Mouse (Mus musculus) macrophage (primary cell): ENCODE data around the gene Capn3. TPM values are rescaled to one million over a fixed set of nuclear protein-coding genes. Genes with fewer than 3 reads are reported as not detected.

Source experiments
- H3K27ac ChIP-seq: fragments of 350-480 bp; formaldehyde crosslinking; 2 replicates; pipeline ENCODE4 v1.9.0; 2021
- H3K36me3 ChIP-seq: fragments of 350-480 bp; formaldehyde crosslinking; 2 replicates; pipeline ENCODE4 v1.9.0; 2021; ENCODE audit errors: inconsistent target
- H3K4me3 ChIP-seq: fragments of 350-480 bp; formaldehyde crosslinking; 2 replicates; pipeline ENCODE4 v1.9.0; 2021; ENCODE audit errors: inconsistent target
- H3K79me2 ChIP-seq: fragments of 350-480 bp; formaldehyde crosslinking; 2 replicates; pipeline ENCODE4 v1.9.0; 2021; ENCODE audit errors: inconsistent target
- WGBS: methylation state at CpG from one replicate; pipeline ENCODE4 v1.1.7; 2026; ENCODE audit warnings: inconsistent platforms; ENCODE audit not compliant: missing documents; 5-methylcytosine and 5-hydroxymethylcytosine counted together
- polyA plus RNA-seq: library from polyadenylated mRNA; stranded (reverse); fragments of 250-400 nt; gene quantifications from 3 replicates; pipeline ENCODE4 v1.2.4, GENCODE M21; 2018; ENCODE audit warnings: inconsistent platforms

The Capn3 gene
- polyA plus RNA-seq, 1 experiment from 2014 or later, result 0.42 TPM

DNA sequence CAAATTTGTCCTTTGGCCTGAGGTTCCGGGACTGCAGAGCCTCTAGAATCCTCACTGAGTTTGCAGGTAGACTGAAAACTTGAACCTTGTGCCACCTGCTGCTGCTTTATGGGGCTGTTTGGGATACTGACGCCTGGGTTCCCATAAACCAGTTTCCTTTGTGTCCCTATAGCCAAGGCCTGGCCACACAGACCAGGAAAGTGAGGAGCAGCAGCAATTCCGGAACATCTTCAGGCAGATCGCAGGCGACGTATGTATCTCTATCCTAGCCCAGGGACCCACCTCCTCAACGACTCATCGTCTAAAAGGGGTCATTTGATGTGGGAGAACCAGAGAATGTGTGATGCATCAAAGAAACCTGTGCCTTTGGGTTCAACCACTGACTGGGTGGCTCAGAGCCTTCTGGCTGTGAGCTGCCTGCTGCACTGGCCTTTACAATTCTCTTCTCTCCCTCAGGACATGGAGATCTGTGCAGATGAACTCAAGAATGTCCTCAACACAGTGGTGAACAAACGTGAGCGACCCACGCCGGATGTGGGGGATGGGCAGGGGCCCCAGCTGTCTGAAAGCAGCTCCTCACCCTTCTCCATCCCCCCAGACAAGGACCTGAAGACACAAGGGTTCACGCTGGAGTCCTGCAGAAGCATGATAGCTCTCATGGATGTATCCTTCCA is 46.2 kb downstream of the Capn3 start:
- Histone ChIP-seq H3K79me2 (no peaks in the 10 kb centered on the region), H3K4me3 (no peak overlapping the region), H3K27ac (no peak overlapping the region), H3K36me3 (peaks cover 7% of the 10 kb centered on the region; the same call in 1 of the 2 replicates)
- WGBS, result 81% methylated on average over 13 of the region's 13 CpGs

DNA sequence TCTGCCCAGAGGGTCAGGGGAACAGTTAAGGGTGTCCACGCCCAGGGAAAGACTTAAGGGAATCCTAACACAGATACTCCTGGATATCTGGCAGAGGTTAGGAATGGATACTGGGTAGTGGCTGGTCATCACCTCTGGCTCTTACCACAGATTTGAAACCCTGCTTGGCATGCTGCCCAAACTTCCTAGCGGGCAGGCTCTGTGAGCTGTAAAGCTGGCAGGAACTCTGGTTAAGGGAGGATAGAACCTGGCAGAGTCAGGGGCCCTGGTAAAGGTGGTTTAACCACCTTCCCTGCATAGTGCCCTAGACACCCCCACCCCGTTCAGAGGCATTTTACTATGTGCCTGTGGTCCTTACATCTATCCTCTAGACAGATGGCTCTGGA is 46.8 kb downstream of the Capn3 start:
- Histone ChIP-seq H3K36me3 (peaks cover 7% of the 10 kb centered on the region; the same call in 1 of the 2 replicates), H3K4me3 (no peak overlapping the region), H3K27ac (no peak overlapping the region), H3K79me2 (no peaks in the 10 kb centered on the region)
- WGBS, result 73% methylated on average over 3 of the region's 3 CpGs

GRCm38 (mm10) chr2:120503094-120503493 is 47.3 kb downstream of the Capn3 start:
- Histone ChIP-seq H3K27ac (no peak overlapping the region), H3K79me2 (no peaks in the 10 kb centered on the region), H3K4me3 (no peak overlapping the region), H3K36me3 (peaks cover 11% of the 10 kb centered on the region)
- 93% methylated on average over 6 of the region's 6 CpGs for whole genome bisulfite sequencing

DNA sequence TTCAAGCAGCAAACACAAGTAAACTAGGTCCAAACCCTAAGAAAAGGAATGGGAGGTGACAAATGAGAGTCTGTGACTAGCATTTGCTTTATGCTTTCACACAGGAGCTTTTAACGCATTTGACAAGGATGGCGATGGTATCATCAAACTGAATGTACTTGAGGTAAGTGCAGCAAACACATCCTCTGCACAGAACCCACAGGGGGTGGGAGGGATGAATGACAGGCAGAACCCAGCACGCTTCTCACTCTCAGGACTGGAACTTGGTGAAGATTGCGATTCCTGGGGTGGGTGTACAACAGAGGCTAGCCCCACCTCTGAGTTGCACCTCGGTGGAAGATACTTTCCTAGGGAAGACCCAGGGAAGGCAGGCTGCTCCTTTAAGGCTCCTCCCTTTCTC is 48.2 kb downstream of the Capn3 start:
- WGBS, result 83% methylated on average over 5 of the region's 5 CpGs

GRCm38 (mm10) chr2:120514181-120514580 is 58.4 kb downstream of the Capn3 start:
- Histone ChIP-seq H3K79me2 (no peaks in the 10 kb centered on the region), H3K36me3 (peaks cover 94% of the 10 kb centered on the region), H3K27ac (no peak overlapping the region), H3K4me3 (no peak overlapping the region)
- 99% methylated on average over 4 of the region's 4 CpGs for WGBS

More for the DNA sequence above, 48.2 kb downstream of the Capn3 start:
- Histone ChIP-seq H3K27ac (no peak overlapping the region), H3K4me3 (no peak overlapping the region), H3K36me3 (peaks cover 20% of the 10 kb centered on the region), H3K79me2 (no peaks in the 10 kb centered on the region)

- Histone ChIP-seq H3K36me3 (peaks cover 97% of the 10 kb centered on the region), H3K4me3 (no peak overlapping the region), H3K79me2 (no peaks in the 10 kb centered on the region), H3K27ac (no peak overlapping the region)
- 91% methylated on average over 5 of the region's 5 CpGs for WGBS
Observed at GRCm38 (mm10) chr2:120518547-120519210, 62.9 kb downstream of the Capn3 start.

GRCm38 (mm10) chr2:120526771-120527170 is 71.0 kb downstream of the Capn3 start:
- Histone ChIP-seq H3K4me3 (no peak overlapping the region), H3K27ac (no peak overlapping the region), H3K79me2 (no peaks in the 10 kb centered on the region; the same call in 1 of the 2 replicates), H3K36me3 (peaks cover 89% of the 10 kb centered on the region)
- WGBS, result 100% methylated on average over 5 of the region's 5 CpGs

- peaks cover 79% of the 10 kb centered on the region for H3K36me3 ChIP-seq
- H3K79me2 ChIP-seq, result no peaks in the 10 kb centered on the region; the same call in 1 of the 2 replicates
- H3K4me3 ChIP-seq, result no peak overlapping the region
- no peak overlapping the region for H3K27ac ChIP-seq
Observed at GRCm38 (mm10) chr2:120529531-120529930, 73.7 kb downstream of the Capn3 start.

DNA sequence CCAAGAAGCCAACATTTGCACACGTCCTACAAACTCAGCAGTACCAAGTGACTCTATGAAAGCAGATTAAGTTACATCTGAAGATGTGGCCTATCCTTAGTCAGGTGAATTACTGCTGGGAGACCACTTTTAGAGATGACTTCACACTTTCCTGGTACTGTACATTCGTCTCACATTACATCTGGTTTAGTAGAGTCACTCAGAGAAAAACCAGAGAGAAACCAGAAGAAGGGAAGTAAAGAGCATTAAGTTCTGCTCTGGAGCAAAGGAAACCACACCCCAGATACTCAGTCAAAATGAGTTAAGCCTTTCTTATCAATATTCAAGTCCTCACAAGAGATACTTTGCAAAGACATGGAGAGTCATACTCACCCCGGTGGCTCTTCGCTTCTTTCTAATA is 75.4 kb downstream of the Capn3 start:
- Histone ChIP-seq H3K27ac (no peak overlapping the region), H3K4me3 (no peak overlapping the region), H3K36me3 (peaks cover 78% of the 10 kb centered on the region), H3K79me2 (peaks cover 3% of the 10 kb centered on the region; the same call in 1 of the 2 replicates)
- 77% methylated on average over 4 of the region's 4 CpGs for WGBS

DNA sequence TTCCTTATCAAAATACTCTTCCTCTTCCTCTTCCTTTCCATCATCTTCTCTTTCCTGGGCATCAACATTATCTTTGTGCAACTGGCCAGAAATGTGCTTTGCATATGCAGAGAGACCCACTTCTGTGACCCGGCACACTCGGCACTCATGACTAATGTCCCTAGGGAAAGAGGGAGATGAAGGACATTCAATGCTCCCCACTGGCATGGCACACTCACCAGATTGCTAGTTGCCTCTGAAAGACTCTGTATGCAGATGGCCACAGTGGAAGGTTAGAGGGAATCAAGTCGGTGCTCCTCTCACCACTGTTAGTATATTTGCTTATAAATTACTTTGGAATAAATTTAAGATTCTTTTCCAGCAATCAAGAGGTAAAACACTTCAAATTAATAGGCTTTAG is 83.5 kb downstream of the Capn3 start:
- Histone ChIP-seq H3K27ac (peak overlapping the region; percentile 82), H3K36me3 (peaks cover 34% of the 10 kb centered on the region), H3K79me2 (peaks cover 62% of the 10 kb centered on the region), H3K4me3 (no peak overlapping the region)
- 94% methylated on average over 3 of the region's 3 CpGs for WGBS

GRCm38 (mm10) chr2:120539778-120540208 is 84.0 kb downstream of the Capn3 start:
- Histone ChIP-seq H3K79me2 (peaks cover 67% of the 10 kb centered on the region), H3K36me3 (peaks cover 29% of the 10 kb centered on the region), H3K4me3 (no peak overlapping the region), H3K27ac (peak overlapping the region; percentile 82)
- 0% methylated on average over 1 of the region's 1 CpGs for WGBS

DNA sequence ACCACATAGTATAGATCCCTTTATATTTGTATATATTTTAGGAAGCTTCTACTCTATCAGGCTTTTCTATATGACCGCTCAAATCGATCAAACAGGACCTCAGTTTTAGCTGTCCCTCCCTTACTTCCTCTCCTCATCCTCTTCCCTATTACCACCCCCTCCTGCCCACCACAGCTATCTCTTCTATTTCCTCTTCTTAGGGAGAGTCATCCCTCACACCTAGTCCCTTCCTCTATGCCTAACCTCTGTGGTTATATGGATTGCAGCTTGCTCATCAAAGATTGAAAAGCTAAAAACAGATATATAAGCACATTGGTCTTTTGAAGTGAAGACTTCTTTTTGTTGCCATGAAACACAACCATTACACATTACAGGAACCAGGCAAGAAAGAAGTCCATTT is 88.9 kb downstream of the Capn3 start:
- H3K79me2 ChIP-seq, result peaks cover 78% of the 10 kb centered on the region
- no peak overlapping the region for H3K27ac ChIP-seq
- peaks cover 10% of the 10 kb centered on the region; the same call in 1 of the 2 replicates for H3K36me3 ChIP-seq
- 36% methylated on average over 2 of the region's 2 CpGs for WGBS
- no peak overlapping the region for H3K4me3 ChIP-seq

Other genes with a start within 250 kb of the Capn3 start
- not detected in 3 replicates for gene Pla2g4e, start 210.7 kb upstream of the Capn3 start, polyA plus RNA-seq
- gene Pla2g4d, start 166.8 kb upstream of the Capn3 start, polyA plus RNA-seq, result not detected in 3 replicates
- gene Pla2g4f, start 141.9 kb upstream of the Capn3 start, polyA plus RNA-seq, result not detected in 3 replicates
- 36.5 to 75.0 TPM (median 54.4 TPM) in 3 replicates for gene Vps39, start 102.9 kb upstream of the Capn3 start, polyA plus RNA-seq
- 6.3 to 14.6 TPM (median 9.9 TPM) in 3 replicates for gene Ganc, start 52.1 kb upstream of the Capn3 start, polyA plus RNA-seq
- gene Tmem87a, start 51.9 kb upstream of the Capn3 start, polyA plus RNA-seq, result 38.8 to 52.5 TPM (median 44.9 TPM) in 3 replicates
- gene Zfp106, start 107.8 kb downstream of the Capn3 start, polyA plus RNA-seq, result 45.2 to 55.7 TPM (median 52.7 TPM) in 3 replicates
- gene Snap23, start 111.7 kb downstream of the Capn3 start, polyA plus RNA-seq, result 69.9 to 226 TPM (median 125 TPM) in 3 replicates
- gene Haus2, start 153.4 kb downstream of the Capn3 start, polyA plus RNA-seq, result 9.1 to 15.6 TPM (median 9.1 TPM) in 3 replicates
- 24.7 to 30.5 TPM (median 28.5 TPM) in 3 replicates for gene Lrrc57, start 153.5 kb downstream of the Capn3 start, polyA plus RNA-seq
- gene Stard9, start 173.1 kb downstream of the Capn3 start, polyA plus RNA-seq, result 17.3 to 40.6 TPM (median 20.2 TPM) in 3 replicates